In genomic region chr1:169155484-169156459, GRCm38 (mm10) we compare ENCODE assay signal across 14 mouse cellular contexts.
DNase-seq lines count a peak whose midpoint lies in the region; ATAC-seq lines count a peak whose summit lies in the region.
"Had no signal": no experiment of that assay in that cellular context is flagged by ENCODE, and none has a peak within 500 bp of the region (broad histone marks: within the 10 kb centered on the region; RNA-seq: fewer than 3 reads in every experiment).

No protein-coding gene starts in this region.

- no peaks in the 10 kb centered on the region for H3K36me3 ChIP-seq in kidney, embryonic 14.5 days (ENCODE audit: control insufficient read depth, insufficient read depth, low read length)

- H3K27me3 ChIP-seq in kidney, embryonic 14.5 days (ENCODE audit: control insufficient read depth, insufficient read depth, low read length): no peaks in the 10 kb centered on the region
- H3K27me3 ChIP-seq: Patski had no signal

- intact Hi-C loops in gastrocnemius, postnatal 14 days (cut with DNase I; ENCODE audit: low total_unique reads): no loop called here

- 36% methylated on average over 14 of the region's 14 CpGs for WGBS in kidney, embryonic 14.5 days

- no peak overlapping the region for H3K9ac ChIP-seq in kidney, embryonic 14.5 days (ENCODE audit: low read depth, low read length)

- ATAC-seq in kidney, embryonic 14.5 days (ENCODE audit: low FRiP score, low TSS enrichment): peak; percentile 79
- ATAC-seq: Patski had no signal

- H3K27ac ChIP-seq in kidney, embryonic 14.5 days (ENCODE audit: low read depth, low read length): peak overlapping the region; percentile 65

- no peak overlapping the region for H3K4me3 ChIP-seq in kidney, embryonic 14.5 days (ENCODE audit: low read length)

- DNase-seq in kidney, postnatal 14 days: no peak
- peak; percentile 78 to 85 for DNase-seq in frontal cortex, adult 2 months (ENCODE audit: extremely low spot score in 1 of 2, low spot score in 1 of 2)
- peak; percentile 70 to 74 for DNase-seq in left cerebral cortex, adult 18-20 months (ENCODE audit: low spot score in 2 of 2)
- peak; percentile 53 for DNase-seq in right cerebral cortex, postnatal 14 days
- DNase-seq in gastrocnemius, postnatal 14 days: no peak
- no peak for DNase-seq in thymus, postnatal 25 days
- no peak for DNase-seq in urinary bladder, postnatal 25 days (ENCODE audit: low spot score)
- DNase-seq: adrenal gland, postnatal 25 days; cerebellum, postnatal 36 days; gastrocnemius, postnatal 36 days; heart, postnatal 10 days; liver had no signal

- peaks cover 3% of the 10 kb centered on the region; the same call in 1 of the 2 replicates for H3K4me1 ChIP-seq in kidney, embryonic 14.5 days (ENCODE audit: control insufficient read depth, insufficient read depth, low read length)

- H3K4me2 ChIP-seq in kidney, embryonic 14.5 days (replicated peaks; ENCODE audit: low read depth, low read length): no peak overlapping the region

- no peaks in the 10 kb centered on the region for H3K9me3 ChIP-seq in kidney, embryonic 14.5 days (ENCODE audit: control insufficient read depth, low read length)

Comparison
In these comparisons a context has a peak if more than half of its experiments do, and no peak if none do; other contexts are left out.
1. DNase-seq: peak in frontal cortex, adult 2 months (2 of 2), left cerebral cortex, adult 18-20 months (2 of 2) and right cerebral cortex, postnatal 14 days (single experiment); none in kidney, postnatal 14 days (single experiment), gastrocnemius, postnatal 14 days (single experiment), thymus, postnatal 25 days (single experiment) and urinary bladder, postnatal 25 days (single experiment).